Mouse (Mus musculus): Measurements from ENCODE around the gene Ptgr2.

GRCm38 (mm10) chr12:84267264-84267663 is 17.8 kb upstream of the Ptgr2 start:
- TF ChIP-seq CTCF (IDR thresholded peaks at IDR 0.05) = no peak
- TF ChIP-seq EP300 (IDR thresholded peaks at IDR 0.05) = no peak
